8 mouse cellular contexts compared by ENCODE assay signal in the genomic region with DNA sequence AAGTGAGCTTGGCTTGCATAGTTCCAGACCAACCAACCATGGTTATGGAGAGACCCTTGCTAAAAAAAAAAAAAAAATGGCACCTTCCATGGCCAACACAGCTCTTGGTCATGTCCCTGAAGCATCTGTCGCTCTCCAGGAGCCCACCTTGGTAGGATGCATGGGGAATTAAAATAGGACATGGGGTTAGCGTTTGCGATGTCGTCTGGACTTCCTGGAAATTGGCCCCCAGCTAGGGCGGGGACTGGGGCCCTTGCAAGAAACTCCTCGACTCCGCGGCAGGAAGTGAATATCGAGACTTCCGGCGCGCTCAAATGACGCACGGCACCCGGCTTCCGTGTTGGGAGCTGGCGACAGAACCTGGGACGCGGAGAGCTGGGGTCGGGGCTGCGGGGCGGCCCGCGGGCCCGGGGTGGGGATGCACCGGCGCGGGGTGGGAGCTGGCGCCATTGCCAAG. TPM values are rescaled to one million over a fixed set of nuclear protein-coding genes. Genes with fewer than 3 reads are reported as not detected.
DNase-seq lines count a peak whose midpoint lies in the region; ATAC-seq and TF ChIP-seq lines count a peak whose summit lies in the region.

A gene (plus strand): TSS at position 290 of the 457 bp plus-strand sequence.

- TF ChIP-seq CTCF in G1E (IDR thresholded peaks at IDR 0.05; ENCODE audit: low read depth, low read length) = no peak
- TF ChIP-seq CTCF in forebrain, postnatal 0 days (IDR thresholded peaks at IDR 0.05; ENCODE audit: low read depth) = no peak

- DNase-seq in G1E (ENCODE audit: low spot score) = peak; percentile 93
- peak; percentile 94 to 96 for DNase-seq in cerebellum, adult 18-20 months
- peak; percentile 96 for DNase-seq in forebrain, postnatal 0 days
- peak; percentile 96 for DNase-seq in heart, postnatal 4 days
- peak; percentile 91 to 94 for DNase-seq in layer of hippocampus, adult 8-10 months (ENCODE audit: low spot score in 2 of 2)
- DNase-seq in ovary, adult 18-20 months (ENCODE audit: low spot score) = peak; percentile 82
- DNase-seq in thymus, postnatal 0 days (ENCODE audit: low spot score) = peak; percentile 94

- peaks cover 31% of the 10 kb centered on the region for H3K4me1 ChIP-seq in G1E (ENCODE audit: insufficient read depth, low read depth, low read length)
- peaks cover 11% of the 10 kb centered on the region; the same call in 1 of the 2 replicates for H3K4me1 ChIP-seq in forebrain, postnatal 0 days (ENCODE audit: insufficient read depth)
- peaks cover 17% of the 10 kb centered on the region for H3K4me1 ChIP-seq in lung, embryonic 15.5 days

- peak within 1 kb of the TSS; percentile 83 for H3K4me2 ChIP-seq in forebrain, postnatal 0 days (ENCODE audit: low read depth)
- peak within 1 kb of the TSS; percentile 88 for H3K4me2 ChIP-seq in lung, embryonic 15.5 days

- peak within 1 kb of the TSS; percentile 47 for H3K27ac ChIP-seq in forebrain, postnatal 0 days (ENCODE audit: low read depth, low read length)
- peak within 1 kb of the TSS; percentile 38; the same call in 1 of the 2 replicates for H3K27ac ChIP-seq in lung, embryonic 15.5 days

- WGBS in forebrain, postnatal 0 days = under 1% methylated on average over 29 of the region's 29 CpGs
- 3% methylated on average over 29 of the region's 29 CpGs for WGBS in lung, embryonic 15.5 days

- peaks cover 4% of the 10 kb centered on the region; the same call in 1 of the 2 replicates for H3K27me3 ChIP-seq in G1E (ENCODE audit: insufficient read depth, low read length)
- no peaks in the 10 kb centered on the region for H3K27me3 ChIP-seq in forebrain, postnatal 0 days (ENCODE audit: insufficient read depth, low read length)
- 0 out of 2 replicates have a peak, but pooled peaks cover 6% of the 10 kb centered on the region for H3K27me3 ChIP-seq in lung, embryonic 15.5 days

- peak within 1 kb of the TSS; percentile 81 for H3K4me3 ChIP-seq in G1E (ENCODE audit: low read depth, low read length)
- peak within 1 kb of the TSS; percentile 71 for H3K4me3 ChIP-seq in forebrain, postnatal 0 days (ENCODE audit: low read depth, low read length)
- peak within 1 kb of the TSS; percentile 87 for H3K4me3 ChIP-seq in lung, embryonic 15.5 days

- ATAC-seq in G1E (ENCODE audit: extremely low read depth, insufficient number of reproducible peaks, low FRiP score, poor library complexity, severe bottlenecking) = peak; percentile 73
- ATAC-seq in forebrain, postnatal 0 days = peak; percentile 95
- ATAC-seq in lung, embryonic 15.5 days (ENCODE audit: borderline replicate concordance, extremely low read depth, low FRiP score, low TSS enrichment) = peak; percentile 84

- peak within 1 kb of the TSS; percentile 82 for H3K9ac ChIP-seq in forebrain, postnatal 0 days
- peak within 1 kb of the TSS; percentile 79 for H3K9ac ChIP-seq in lung, embryonic 15.5 days

- peaks cover 34% of the 10 kb centered on the region for H3K36me3 ChIP-seq in G1E (replicated peaks)
- peaks cover 4% of the 10 kb centered on the region; the same call in 1 of the 2 replicates for H3K36me3 ChIP-seq in forebrain, postnatal 0 days (ENCODE audit: insufficient read depth)
- peaks cover 13% of the 10 kb centered on the region; the same call in 1 of the 2 replicates for H3K36me3 ChIP-seq in lung, embryonic 15.5 days

- no peaks in the 10 kb centered on the region for H3K9me3 ChIP-seq in G1E (replicated peaks)
- no peaks in the 10 kb centered on the region for H3K9me3 ChIP-seq in forebrain, postnatal 0 days (ENCODE audit: low read length)
- H3K9me3 ChIP-seq in lung, embryonic 15.5 days = no peaks in the 10 kb centered on the region

RNA-seq across cellular contexts. Expression of the gene that starts here (rescaled TPM):
- 38.7 and 48.4 TPM in 2 replicates for total RNA-seq in G1E (2014; fragmentation: Nextera tagmentation)
- 58.4 and 62.3 TPM in 2 replicates for total RNA-seq in G1E (2017)
- polyA plus RNA-seq in G1E (2012) = 154 and 196 TPM in 2 replicates
- total RNA-seq in forebrain, postnatal 0 days (2014; rRNA removed) = 36.5 and 36.7 TPM in 2 replicates
- 112 and 120 TPM in 2 replicates for polyA plus RNA-seq in forebrain, postnatal 0 days (2015; fragmentation: Nextera tagmentation; extraction: Ambion mirVana)
- total RNA-seq in heart, postnatal 4 days (2021) = 10 to 100 TPM; 60.9 to 62.7 TPM
- 100 to 1,000 TPM in 1 of 4 experiments, 10 to 100 TPM in 3; 88.0 to 114 (median 95.9) TPM for total RNA-seq in layer of hippocampus, adult 8-10 months (2022)
- 91.4 and 94.6 TPM in 2 replicates for polyA plus RNA-seq in lung, embryonic 15.5 days (2015; fragmentation: Nextera tagmentation; extraction: Ambion mirVana)
- 128 and 144 TPM in 2 replicates for polyA plus RNA-seq in thymus, postnatal 0 days (2015; fragmentation: Nextera tagmentation; extraction: Ambion mirVana)

Comparison
In these comparisons a context has a peak if more than half of its experiments do, and no peak if none do; other contexts are left out.
1. Peak in every context shown above with its lines: DNase-seq, ATAC-seq, H3K4me3 ChIP-seq and H3K27ac ChIP-seq.